Mouse (Mus musculus) neutrophil, adult 5-6 weeks (primary cell): ENCODE results near the gene Rab33a. TPM values are rescaled to one million over a fixed set of nuclear protein-coding genes. Genes with fewer than 3 reads are reported as not detected.
A peak's percentile ranks its signal among the peaks of the same experiment; 100 is the strongest.

Source experiments
- ATAC-seq: fragments of 151-379, 151-347 bp; 2 replicates; pipeline ENCODE4 v1.8.0; 2017; ENCODE audit warnings: mild to moderate bottlenecking, moderate TSS enrichment; ENCODE audit not compliant: insufficient number of reproducible peaks, poor library complexity, low FRiP score, severe bottlenecking; ENCODE audit errors: extremely low read depth
- total RNA-seq: library from RNA; stranded (forward); fragments of 200-1000 nt; gene quantifications from 2 replicates; pipeline ENCODE4 v1.2.3, GENCODE M21; 2017

The Rab33a gene
- total RNA-seq: not detected in 2 replicates

DNA sequence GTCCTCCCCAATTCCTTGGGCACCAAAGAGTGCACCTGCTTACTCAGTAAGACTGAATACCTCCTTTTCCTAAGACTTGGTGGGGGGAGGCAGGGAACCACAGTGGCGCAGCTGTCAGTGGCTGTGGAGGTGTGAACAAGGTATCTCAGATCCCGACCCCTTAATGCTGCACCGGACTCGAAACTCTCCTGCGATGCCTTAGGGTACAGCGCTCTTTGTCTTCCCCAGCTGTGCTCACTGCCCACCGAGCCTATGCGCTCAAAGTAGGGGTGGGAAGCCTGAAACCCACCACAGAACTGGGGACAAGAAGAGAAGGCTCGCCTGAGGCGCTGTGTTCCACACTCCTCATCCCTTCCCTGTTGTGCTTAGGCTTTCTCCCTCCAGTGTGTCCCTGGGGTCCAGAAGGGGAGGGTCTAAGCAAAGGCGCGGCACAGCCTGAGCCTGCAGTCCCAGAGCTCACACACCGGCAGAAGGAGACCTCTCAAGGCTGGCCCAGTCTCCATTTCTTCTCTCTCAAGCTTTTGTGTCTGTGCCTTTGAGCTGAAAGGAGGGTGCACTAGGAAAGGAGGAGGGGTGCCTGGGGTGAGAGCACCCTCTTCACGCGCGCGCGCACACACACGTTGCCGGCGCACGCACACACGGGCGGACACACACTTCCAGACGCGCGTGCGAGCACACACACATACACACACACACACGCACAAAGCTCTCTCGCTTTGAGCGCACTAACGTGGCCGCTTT is at the start of gene Rab33a:
Rab33a (plus strand) TSS at position 478 of the 741 bp plus-strand sequence.
- ATAC-seq: peak; percentile 19; the same call in 1 of the 2 replicates

DNA sequence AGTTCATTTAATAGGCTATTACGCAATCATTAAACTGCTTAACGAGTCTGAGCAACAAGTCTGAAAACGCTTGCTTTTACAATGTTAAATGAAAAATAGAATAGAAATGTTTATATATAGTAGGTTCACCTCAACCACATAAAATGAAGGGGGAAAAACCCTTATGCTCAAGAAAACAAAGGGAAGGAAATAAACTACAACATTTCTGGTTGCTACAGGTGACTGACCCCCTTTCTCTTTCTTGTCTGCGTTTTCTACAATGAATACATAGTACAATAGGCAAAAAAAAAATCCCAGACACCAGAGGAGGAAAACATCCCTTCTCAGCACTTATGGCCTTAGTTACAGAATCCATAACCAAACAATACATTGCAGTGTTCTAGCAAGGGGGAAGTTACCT is 38.0 kb upstream of the Rab33a start:
- ATAC-seq: no peak

DNA sequence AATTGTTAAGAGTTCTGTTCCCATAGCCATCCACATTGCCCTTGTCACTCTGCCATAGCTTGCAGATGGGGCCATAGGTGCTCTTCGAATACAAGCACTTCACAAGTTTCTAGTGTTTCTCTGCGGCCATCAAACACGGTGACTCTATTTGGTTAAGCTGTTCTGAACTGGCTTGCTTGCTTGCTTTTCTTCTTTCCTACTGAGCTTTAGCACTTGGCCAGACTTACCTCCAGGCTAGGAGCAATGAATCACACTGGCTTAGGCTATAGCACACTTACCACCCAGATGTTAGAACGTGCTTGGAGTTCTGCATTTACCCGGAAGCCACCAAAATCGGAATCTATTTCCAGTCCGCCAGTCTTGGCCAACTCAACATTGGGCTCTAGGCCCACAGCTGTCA is 37.4 kb upstream of the Rab33a start:
- no peak for ATAC-seq

DNA sequence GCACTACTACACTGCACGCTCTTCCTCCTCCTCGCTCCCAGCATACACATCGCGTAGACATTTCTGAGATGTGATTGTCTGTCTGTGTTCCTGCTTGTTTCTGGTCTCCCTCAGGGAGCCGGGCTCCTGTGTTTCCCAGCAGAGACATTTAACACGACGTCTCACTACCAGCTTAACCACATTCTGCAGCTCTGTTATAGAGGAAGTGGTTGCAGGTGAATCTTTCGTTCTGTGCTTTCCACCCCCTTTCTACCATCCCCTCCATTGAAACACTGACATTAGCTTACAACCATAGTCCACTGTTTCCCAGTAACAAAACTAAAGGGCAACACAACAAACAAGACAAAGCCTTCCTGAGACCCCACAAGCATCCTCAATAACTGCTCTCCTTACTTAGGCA is 25.3 kb upstream of the Rab33a start:
- no peak for ATAC-seq

DNA sequence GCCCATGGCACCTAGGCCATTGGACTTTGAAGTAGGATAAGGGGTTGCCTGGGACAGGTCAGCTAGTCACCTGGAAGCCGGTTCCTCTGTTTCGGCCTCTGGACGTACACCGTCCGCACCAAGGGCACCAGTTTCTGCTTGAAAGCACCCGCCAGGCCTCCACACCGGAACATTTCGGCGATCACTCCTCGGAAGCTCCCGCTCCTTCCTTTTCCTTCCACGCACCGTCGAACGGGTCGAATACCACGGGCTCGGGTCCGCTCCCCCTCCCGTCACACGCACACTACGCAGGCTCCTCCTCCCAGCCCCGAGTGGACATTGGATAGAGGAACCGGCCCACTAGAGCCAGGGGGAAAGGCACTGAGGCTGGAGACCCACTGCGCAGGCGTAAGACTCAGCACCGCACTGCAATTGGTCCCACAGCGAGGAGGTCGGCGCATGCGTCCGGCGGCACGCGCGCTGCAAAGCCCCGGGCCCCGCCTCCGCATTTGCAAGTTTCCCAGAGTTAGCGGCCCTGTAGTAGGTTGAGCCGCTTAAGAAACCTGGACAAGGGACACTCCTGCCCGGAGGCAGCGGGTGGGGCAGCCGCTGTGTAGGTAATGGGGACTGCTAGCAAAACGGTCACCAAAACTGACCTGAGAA is 5.8 kb upstream of the Rab33a start, which contains the start of gene Aifm1:
Aifm1 (minus strand) TSS at position 398 of the 642 bp plus-strand sequence.
- peak; percentile 100 for ATAC-seq

DNA sequence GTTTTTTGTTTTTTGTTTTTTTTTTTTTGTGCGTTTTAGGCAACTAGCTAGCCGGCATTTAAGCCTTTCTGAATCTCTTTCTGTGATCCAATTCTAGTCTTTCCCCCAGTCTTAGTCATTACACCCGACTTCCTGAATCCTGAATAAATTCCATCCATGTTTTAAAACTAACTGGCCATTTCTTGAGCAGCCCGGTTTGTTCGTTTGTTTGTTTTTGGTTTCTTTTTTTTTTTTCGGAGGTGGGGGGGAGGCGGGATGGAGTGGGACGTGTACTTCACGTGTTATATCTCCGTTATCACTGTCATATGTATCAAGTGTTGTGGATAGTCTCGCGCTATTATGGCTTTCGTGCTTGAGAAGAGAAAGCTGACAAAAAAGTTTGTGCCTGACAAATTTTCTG is 5.3 kb upstream of the Rab33a start:
- no peak for ATAC-seq

DNA sequence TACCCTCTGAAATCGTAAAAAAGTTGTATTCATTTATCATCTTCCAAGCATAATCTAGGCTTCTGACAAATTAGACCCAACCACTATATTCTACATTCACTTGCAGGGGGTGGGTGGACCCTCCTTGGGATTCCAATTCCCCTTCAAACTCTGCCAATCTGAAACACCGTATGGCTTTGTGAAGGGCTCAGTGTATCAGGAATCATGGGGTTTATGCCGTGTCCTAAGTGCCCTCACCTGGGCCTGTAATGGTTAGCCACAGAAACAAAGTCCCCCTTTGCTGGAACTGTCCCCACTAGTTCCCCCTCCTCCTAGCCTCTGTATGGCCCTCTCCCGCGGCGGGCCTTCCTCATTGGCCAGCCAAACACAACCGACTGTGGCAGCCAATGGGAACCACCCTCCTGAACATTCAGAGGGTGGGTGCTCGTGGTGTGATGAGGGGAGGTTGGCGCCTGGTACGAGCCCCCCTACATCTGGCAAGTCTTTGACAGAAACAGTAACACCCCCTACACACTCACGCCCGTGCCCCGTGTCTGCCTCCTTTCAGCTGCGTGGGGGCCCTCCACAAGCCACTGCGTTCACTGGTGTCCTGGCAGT is 776 bp upstream of the Rab33a start:
- ATAC-seq: no peak

DNA sequence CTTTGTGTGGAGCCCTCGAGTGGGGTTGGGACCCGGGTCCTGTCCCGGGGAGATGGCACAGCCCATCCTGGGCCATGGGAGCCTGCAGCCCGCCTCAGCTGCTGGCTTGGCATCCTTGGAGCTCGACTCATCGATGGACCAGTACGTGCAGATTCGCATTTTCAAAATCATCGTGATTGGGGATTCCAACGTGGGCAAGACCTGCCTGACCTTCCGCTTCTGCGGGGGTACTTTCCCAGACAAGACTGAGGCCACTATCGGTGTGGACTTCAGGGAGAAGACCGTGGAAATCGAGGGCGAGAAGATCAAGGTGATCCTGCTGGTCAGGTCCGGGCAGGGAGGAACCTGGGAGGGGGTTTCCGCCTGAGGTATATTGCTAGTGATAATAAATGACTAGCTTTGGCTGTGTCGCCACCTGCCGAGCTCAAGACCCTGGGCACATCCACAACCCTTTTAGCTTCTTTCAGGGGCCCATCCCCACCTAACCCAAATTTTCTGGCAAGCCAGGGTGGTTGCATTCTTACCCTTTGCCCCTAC is 532 bp downstream of the Rab33a start:
- ATAC-seq: no peak

DNA sequence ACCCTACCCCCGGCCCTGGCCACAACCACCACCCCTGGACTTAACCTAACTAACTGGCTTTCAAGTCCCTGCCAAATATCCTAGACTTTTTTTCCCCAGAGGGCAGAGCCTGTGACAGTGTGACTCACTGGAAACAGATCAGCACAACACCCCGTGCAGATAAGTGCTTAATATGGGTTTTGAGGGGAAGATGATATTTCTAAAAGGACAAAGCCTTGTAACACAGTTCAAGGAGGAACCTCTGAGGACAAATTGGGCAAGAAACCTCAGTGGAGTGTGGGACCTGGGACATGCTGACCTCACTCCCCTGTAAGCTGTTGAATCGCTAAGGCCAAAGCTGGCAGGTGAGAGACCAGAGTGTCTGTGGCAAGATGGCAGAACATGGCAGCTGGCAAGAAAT is 2.6 kb downstream of the Rab33a start:
- ATAC-seq: no peak

DNA sequence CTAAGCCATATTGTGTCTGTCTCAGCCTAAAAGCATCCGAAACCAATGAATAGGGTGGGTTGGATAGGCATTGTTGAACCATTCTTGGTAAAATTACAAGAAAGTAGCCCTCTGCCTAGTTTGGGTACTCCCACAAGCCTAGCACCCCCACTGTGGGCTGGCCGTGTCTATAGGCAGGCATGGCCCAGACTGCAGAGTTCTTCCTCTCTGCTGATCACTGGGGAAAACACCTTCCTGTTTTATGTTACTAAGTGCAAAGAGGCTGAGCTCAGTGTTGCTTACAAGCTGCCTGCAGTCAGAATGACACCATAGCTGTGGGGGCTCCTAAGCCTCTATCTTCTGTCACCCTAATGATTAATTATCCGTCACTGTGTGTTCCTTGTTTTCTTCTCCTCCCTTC is 4.4 kb downstream of the Rab33a start:
- peak; percentile 36; the same call in 1 of the 2 replicates for ATAC-seq

DNA sequence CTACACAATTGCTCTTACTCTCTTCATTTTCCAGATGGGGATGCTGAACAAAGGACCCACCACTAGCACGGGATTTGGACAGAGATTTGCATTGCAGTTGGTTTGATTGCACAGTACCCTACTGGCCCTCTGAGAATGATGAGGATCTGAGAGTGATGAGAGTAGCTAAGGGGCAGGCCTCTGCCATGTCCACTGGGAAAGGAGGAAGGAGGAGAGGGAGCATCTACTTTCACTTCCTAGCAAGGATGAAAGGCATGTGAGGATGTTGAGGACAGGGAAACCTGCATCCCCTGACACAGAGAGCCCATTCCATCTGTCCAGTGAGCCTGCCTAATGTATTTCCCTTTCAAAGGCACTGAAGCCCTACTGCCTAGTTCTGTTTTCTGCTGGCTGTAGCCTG is 6.2 kb downstream of the Rab33a start:
- ATAC-seq: no peak

DNA sequence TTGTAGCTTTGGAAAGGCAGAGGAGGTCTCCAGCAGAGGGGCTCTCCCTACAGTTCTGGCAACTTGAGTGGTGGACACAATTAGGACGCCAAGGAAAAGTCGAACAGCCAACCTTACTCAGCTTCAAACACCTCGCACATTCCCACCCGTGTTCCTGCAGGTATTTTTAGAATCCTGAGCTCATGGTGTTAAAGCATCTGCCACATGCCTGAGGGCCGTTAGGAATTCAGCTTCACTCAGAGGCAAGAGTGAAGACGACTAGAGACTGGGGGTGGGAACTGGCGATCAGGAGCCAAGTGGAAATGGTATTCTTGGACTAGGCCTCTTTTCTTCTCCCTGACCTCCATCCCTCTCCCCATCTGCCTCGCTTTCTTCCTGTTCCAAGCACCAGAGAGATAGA is 6.8 kb downstream of the Rab33a start:
- no peak for ATAC-seq

DNA sequence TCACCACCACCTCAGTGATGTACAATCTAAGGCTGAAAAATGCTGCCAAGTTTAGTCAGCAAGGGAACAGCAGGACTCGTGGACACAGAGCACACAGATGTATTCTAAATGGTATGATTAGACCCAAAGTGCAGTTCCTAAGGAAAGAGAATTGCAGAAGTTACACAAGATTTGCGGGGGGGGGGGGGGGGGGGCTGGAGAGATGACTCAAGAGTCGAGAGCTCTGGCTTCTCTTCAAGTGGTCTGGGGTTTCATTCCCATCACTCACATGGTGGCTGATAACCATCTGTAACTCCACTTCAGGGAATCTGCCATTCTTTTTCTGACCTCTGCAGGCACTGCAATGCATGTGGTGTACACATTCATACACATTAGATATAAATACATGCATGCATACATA is 7.3 kb downstream of the Rab33a start:
- no peak for ATAC-seq

DNA sequence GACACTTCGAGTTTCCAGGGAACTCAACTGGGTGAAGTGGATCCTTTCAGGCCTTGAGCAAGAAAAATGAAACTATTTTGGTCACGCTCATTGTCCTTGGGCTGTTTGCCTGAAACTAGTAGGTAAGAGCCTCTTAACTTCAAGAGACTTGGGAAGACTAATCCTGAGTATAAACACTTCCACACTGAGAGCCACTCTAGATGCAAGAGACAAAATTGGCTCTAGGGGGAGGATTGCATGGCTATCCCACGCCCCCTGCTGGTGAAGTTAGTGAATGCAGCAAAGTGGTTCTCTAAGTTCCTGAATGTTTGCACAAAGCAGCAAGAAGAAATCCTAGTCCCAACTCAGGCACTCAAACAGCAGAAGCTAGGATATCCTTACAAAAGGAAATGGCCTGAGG is 13.1 kb downstream of the Rab33a start:
- 0 out of 2 replicates have a peak, but pooled peaks have one; percentile 51 for ATAC-seq

Other genes starting within 250 kb of the Rab33a start
- gene Bcorl1, start 177.9 kb upstream of the Rab33a start, total RNA-seq: 4.5 and 8.7 TPM in 2 replicates
- gene Elf4, start 56.2 kb upstream of the Rab33a start, total RNA-seq: 45.7 and 46.6 TPM in 2 replicates
- 24.4 and 27.6 TPM in 2 replicates for gene Aifm1, start 5.7 kb upstream of the Rab33a start, total RNA-seq
- 14.7 and 16.8 TPM in 2 replicates for gene Zfp280c, start 75.2 kb downstream of the Rab33a start, total RNA-seq
- 7.6 and 7.7 TPM in 2 replicates for gene Slc25a14, start 104.1 kb downstream of the Rab33a start, total RNA-seq
- gene Gpr119, start 155.2 kb downstream of the Rab33a start, total RNA-seq: not detected in 2 replicates
- 7.3 and 8.5 TPM in 2 replicates for gene Rbmx2, start 175.7 kb downstream of the Rab33a start, total RNA-seq